Mouse (Mus musculus) kidney, postnatal 14 days (tissue): Measurements from ENCODE around the gene S100a8.

Experiments used
- DNase-seq: peaks from one replicate; pipeline ENCODE4 v3.0.0; 2022; ENCODE audit warnings: mixed read lengths

S100a8 gene

GRCm38 (mm10) chr3:90683929-90684328 lies 15.2 kb downstream of the S100a8 start:
- DNase-seq, result no peak

GRCm38 (mm10) chr3:90686835-90687234 lies 18.1 kb downstream of the S100a8 start:
- no peak for DNase-seq

GRCm38 (mm10) chr3:90693496-90693895 lies 24.7 kb downstream of the S100a8 start:
- DNase-seq, result no peak

DNA sequence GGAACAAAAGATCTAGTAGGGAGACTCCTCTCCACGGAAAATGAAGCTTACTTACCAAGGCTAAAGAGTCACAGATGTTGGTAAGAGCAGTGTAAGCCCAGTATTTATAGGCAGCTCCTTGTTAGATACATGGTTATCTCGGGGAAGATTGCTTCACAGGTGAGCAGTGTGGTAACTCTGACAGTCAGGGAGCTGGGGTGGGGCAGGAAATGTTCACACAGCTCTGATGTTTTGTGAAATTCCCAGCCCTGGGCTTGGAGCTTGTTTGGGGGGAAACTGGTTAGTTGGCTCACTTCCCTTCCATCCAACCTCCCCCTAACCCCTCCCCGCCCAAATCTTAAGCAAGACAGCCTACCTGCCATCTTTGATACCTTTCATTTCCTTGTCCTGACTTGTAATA lies 26.8 kb downstream of the S100a8 start, which contains the start of gene S100a9:
S100a9 (minus strand) TSS at position 109 of the 400 bp plus-strand sequence.
- no peak for DNase-seq

- DNase-seq, result no peak
Measured at GRCm38 (mm10) chr3:90702244-90702643, 33.5 kb downstream of the S100a8 start.

DNA sequence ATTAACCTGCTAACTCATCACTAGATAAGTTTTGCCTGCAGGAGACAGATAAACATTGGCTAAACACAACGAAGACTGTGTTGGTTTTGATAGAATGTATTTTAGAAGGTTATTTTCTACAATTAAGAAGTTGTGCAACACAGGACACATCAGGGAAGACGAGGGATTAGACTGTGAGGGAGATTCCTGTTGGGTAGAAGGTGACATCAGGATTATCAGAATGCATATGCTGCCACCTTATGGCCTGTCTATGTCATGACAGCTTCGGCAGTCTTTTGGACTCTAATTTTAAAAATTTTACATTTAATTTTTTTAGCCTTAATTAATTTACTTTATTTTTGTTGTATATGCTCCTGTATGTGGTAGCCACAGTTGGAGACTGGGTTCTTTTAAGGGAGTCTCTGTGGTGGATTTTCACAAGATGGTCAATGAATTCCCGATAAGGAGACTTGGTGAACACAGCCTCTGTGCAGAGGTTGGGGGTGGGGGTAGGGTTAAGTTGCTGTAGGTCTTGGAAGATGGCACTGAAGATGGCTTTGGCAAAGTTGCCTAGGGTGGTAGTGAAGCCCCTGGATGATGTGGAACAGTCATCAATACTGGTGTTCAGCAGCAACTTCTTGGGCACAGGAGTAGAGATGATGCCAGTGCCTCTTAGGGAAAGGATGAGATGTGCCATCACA lies 39.9 kb downstream of the S100a8 start:
- DNase-seq, result peak; percentile 9

GRCm38 (mm10) chr3:90709591-90710460 lies 41.0 kb downstream of the S100a8 start:
- DNase-seq, result peak; percentile 83
